Mouse (Mus musculus) embryonic facial prominence, embryonic 14.5 days (tissue): ENCODE measurements around the gene Msl3l2. TPM values are rescaled to one million over a fixed set of nuclear protein-coding genes. Genes with fewer than 3 reads are reported as not detected.

Experiments
- ATAC-seq: fragments of 200-750 bp; cut with Nextera tagmentation; 2 replicates; pipeline ENCODE4 v1.8.0; 2017; ENCODE audit warnings: low read depth, moderate number of reproducible peaks, moderate TSS enrichment
- DNase-seq: peaks from one replicate; pipeline ENCODE4 v3.0.0-alpha.2; 2015; ENCODE audit warnings: low spot score
- H3K27ac ChIP-seq: fragments of 300-500 bp; sonication (generic); replicated peaks from 2 replicates; pipeline ENCODE4 v1.5.1; 2014; ENCODE audit warnings: low read depth, mild to moderate bottlenecking, low read length, moderate library complexity
- H3K27me3 ChIP-seq: fragments of 300-500 bp; sonication (generic); replicated peaks from 2 replicates; pipeline ENCODE4 v1.6.1; 2014; ENCODE audit warnings: low read length; ENCODE audit not compliant: control insufficient read depth, insufficient read depth
- H3K36me3 ChIP-seq: fragments of 300-500 bp; sonication (generic); 2 replicates; pipeline ENCODE4 v1.6.1; 2014; ENCODE audit warnings: low read length, mixed read lengths; ENCODE audit not compliant: control insufficient read depth, insufficient read depth
- H3K4me1 ChIP-seq: fragments of 300-500 bp; sonication (generic); 2 replicates; pipeline ENCODE4 v1.6.1; 2014; ENCODE audit warnings: antibody characterized with exemption, low read length; ENCODE audit not compliant: control insufficient read depth, insufficient read depth
- H3K4me2 ChIP-seq: fragments of 300-500 bp; sonication (generic); 2 replicates; pipeline ENCODE4 v1.6.1; 2014; ENCODE audit warnings: low read depth, mild to moderate bottlenecking, low read length, moderate library complexity, mixed read lengths
- H3K4me3 ChIP-seq: fragments of 300-500 bp; sonication (generic); 2 replicates; pipeline ENCODE4 v1.5.1; 2014; ENCODE audit warnings: low read depth, mild to moderate bottlenecking, low read length
- H3K9ac ChIP-seq: fragments of 300-500 bp; sonication (generic); 2 replicates; pipeline ENCODE4 v1.6.1; 2014; ENCODE audit warnings: low read depth, mild to moderate bottlenecking, low read length, moderate library complexity, mixed read lengths
- H3K9me3 ChIP-seq: fragments of 300-500 bp; sonication (generic); 2 replicates; pipeline ENCODE4 v1.6.1; 2016; ENCODE audit warnings: low read length; ENCODE audit not compliant: control insufficient read depth
- WGBS: fragments of 180-500 bp; shearing (Covaris S2); extraction: QIAGEN DNeasy Blood & Tissue Kit; methylation state at CpG from one replicate; pipeline ENCODE4 v1.1.7; 2014; 5-methylcytosine and 5-hydroxymethylcytosine counted together
- polyA plus RNA-seq: library from polyadenylated mRNA; unstranded; fragments of >200 nt; fragmentation: Nextera tagmentation; extraction: Ambion mirVana; gene quantifications from 2 replicates; pipeline ENCODE4 v1.2.1, GENCODE M21; 2014

Gene Msl3l2
- polyA plus RNA-seq, 1 experiment from 2014 or later, result 6.1 TPM

- Histone ChIP-seq H3K27me3 (no peaks in the 10 kb centered on the region), H3K4me3 (no peak overlapping the region), H3K27ac (no peak overlapping the region), H3K4me2 (no peak overlapping the region), H3K9me3 (no peaks in the 10 kb centered on the region), H3K9ac (no peak overlapping the region), H3K4me1 (no peaks in the 10 kb centered on the region), H3K36me3 (no peaks in the 10 kb centered on the region)
- DNase-seq, result no peak
- no peak for ATAC-seq
- WGBS, result 86% methylated on average over 3 of the region's 3 CpGs
Measured at GRCm38 (mm10) chr10:56099641-56100310, 6.9 kb upstream of the Msl3l2 start.

- 37% methylated on average over 1 of the region's 1 CpGs for WGBS
- no peak overlapping the region for H3K27ac ChIP-seq
- peak; percentile 37; the same call in 1 of the 2 replicates for ATAC-seq
- H3K4me3 ChIP-seq, result peak overlapping the region; percentile 26
- H3K36me3 ChIP-seq, result no peaks in the 10 kb centered on the region
- peak overlapping the region; percentile 41 for H3K4me2 ChIP-seq
- no peaks in the 10 kb centered on the region for H3K27me3 ChIP-seq
- H3K9ac ChIP-seq, result peak overlapping the region; percentile 53
- H3K9me3 ChIP-seq, result no peaks in the 10 kb centered on the region
- no peak for DNase-seq
- H3K4me1 ChIP-seq, result no peaks in the 10 kb centered on the region
Measured at GRCm38 (mm10) chr10:56106996-56107334, 248 bp downstream of the Msl3l2 start.

GRCm38 (mm10) chr10:56114951-56115635, 8.4 kb downstream of the Msl3l2 start:
- no peaks in the 10 kb centered on the region for H3K9me3 ChIP-seq
- H3K36me3 ChIP-seq, result no peaks in the 10 kb centered on the region
- peak overlapping the region; percentile 77 for H3K27ac ChIP-seq
- no peaks in the 10 kb centered on the region for H3K4me1 ChIP-seq
- H3K4me2 ChIP-seq, result peak overlapping the region; percentile 89
- peak overlapping the region; percentile 79 for H3K9ac ChIP-seq
- WGBS, result under 1% methylated on average over 39 of the region's 50 CpGs
- H3K27me3 ChIP-seq, result no peaks in the 10 kb centered on the region
- peak overlapping the region; percentile 63 for H3K4me3 ChIP-seq
- DNase-seq, result peak; percentile 89
- ATAC-seq, result peak; percentile 91

GRCm38 (mm10) chr10:56115636-56116180, 9.0 kb downstream of the Msl3l2 start:
- H3K27me3 ChIP-seq, result no peaks in the 10 kb centered on the region
- H3K36me3 ChIP-seq, result no peaks in the 10 kb centered on the region
- DNase-seq (no peak), ATAC-seq (peak; percentile 71)
- H3K27ac ChIP-seq, result peak overlapping the region; percentile 77
- no peaks in the 10 kb centered on the region for H3K4me1 ChIP-seq
- peak overlapping the region; percentile 79 for H3K9ac ChIP-seq
- H3K4me2 ChIP-seq, result peak overlapping the region; percentile 89
- H3K4me3 ChIP-seq, result peak overlapping the region; percentile 63
- H3K9me3 ChIP-seq, result no peaks in the 10 kb centered on the region
- 16% methylated on average over 25 of the region's 27 CpGs for WGBS

- DNase-seq, result no peak
- no peak overlapping the region for H3K9ac ChIP-seq
- H3K27me3 ChIP-seq, result no peaks in the 10 kb centered on the region
- H3K9me3 ChIP-seq, result no peaks in the 10 kb centered on the region
- no peak overlapping the region for H3K4me3 ChIP-seq
- H3K27ac ChIP-seq, result no peak overlapping the region
- H3K4me1 ChIP-seq, result no peaks in the 10 kb centered on the region
- no peak for ATAC-seq
- no peak overlapping the region for H3K4me2 ChIP-seq
- no peaks in the 10 kb centered on the region for H3K36me3 ChIP-seq
- 97% methylated on average over 1 of the region's 1 CpGs for WGBS
Measured at GRCm38 (mm10) chr10:56126972-56127371, 20.3 kb downstream of the Msl3l2 start.

- Histone ChIP-seq H3K27me3 (no peaks in the 10 kb centered on the region), H3K27ac (no peak overlapping the region), H3K4me3 (no peak overlapping the region), H3K4me1 (no peaks in the 10 kb centered on the region), H3K4me2 (no peak overlapping the region), H3K9ac (no peak overlapping the region), H3K36me3 (no peaks in the 10 kb centered on the region), H3K9me3 (no peaks in the 10 kb centered on the region)
- no peak for DNase-seq
- WGBS, result 72% methylated on average over 2 of the region's 2 CpGs
- ATAC-seq, result no peak
Measured at GRCm38 (mm10) chr10:56129642-56130041, 22.9 kb downstream of the Msl3l2 start.

GRCm38 (mm10) chr10:56137191-56137590, 30.5 kb downstream of the Msl3l2 start:
- WGBS, result 89% methylated on average over 5 of the region's 5 CpGs
- ATAC-seq, result no peak

GRCm38 (mm10) chr10:56148920-56149319, 42.2 kb downstream of the Msl3l2 start:
- no peak overlapping the region for H3K27ac ChIP-seq
- no peak overlapping the region for H3K4me3 ChIP-seq
- no peak for DNase-seq
- no peak for ATAC-seq
- no peak overlapping the region for H3K9ac ChIP-seq
- H3K4me1 ChIP-seq, result no peaks in the 10 kb centered on the region
- H3K36me3 ChIP-seq, result 0 out of 2 replicates have a peak, but pooled peaks cover 3% of the 10 kb centered on the region
- no peak overlapping the region for H3K4me2 ChIP-seq
- 94% methylated on average over 3 of the region's 3 CpGs for WGBS
- no peaks in the 10 kb centered on the region for H3K9me3 ChIP-seq
- H3K27me3 ChIP-seq, result no peaks in the 10 kb centered on the region

More at GRCm38 (mm10) chr10:56137191-56137590, 30.5 kb downstream of the Msl3l2 start:
- Histone ChIP-seq H3K27ac (no peak overlapping the region), H3K27me3 (no peaks in the 10 kb centered on the region), H3K9ac (no peak overlapping the region), H3K9me3 (no peaks in the 10 kb centered on the region), H3K4me1 (no peaks in the 10 kb centered on the region), H3K4me2 (no peak overlapping the region), H3K36me3 (no peaks in the 10 kb centered on the region), H3K4me3 (no peak overlapping the region)
- no peak for DNase-seq
